Mouse (Mus musculus): Measurements from ENCODE around the gene Vtn. TPM values are rescaled to one million over a fixed set of nuclear protein-coding genes. Genes with fewer than 3 reads are reported as not detected.

Vtn gene
- polyA plus RNA-seq, 1 experiment from 2014 or later, result 675 TPM

Other genes starting within 250 kb of the Vtn start
- gene 2610507B11Rik, start 237.3 kb upstream of the Vtn start, polyA plus RNA-seq (2015; fragmentation: Nextera tagmentation; extraction: Ambion mirVana), result 24.8 and 28.4 TPM in 2 replicates
- gene BC030499, start 208.2 kb upstream of the Vtn start, polyA plus RNA-seq (2015; fragmentation: Nextera tagmentation; extraction: Ambion mirVana), result 0.22 TPM in 1 of 2 replicates, not detected in the other
- 34.8 and 35.0 TPM in 2 replicates for gene Spag5, start 197.6 kb upstream of the Vtn start, polyA plus RNA-seq (2015; fragmentation: Nextera tagmentation; extraction: Ambion mirVana)
- 10.5 and 13.3 TPM in 2 replicates for gene Aldoc, start 176.1 kb upstream of the Vtn start, polyA plus RNA-seq (2015; fragmentation: Nextera tagmentation; extraction: Ambion mirVana)
- gene Pigs, start 170.7 kb upstream of the Vtn start, polyA plus RNA-seq (2015; fragmentation: Nextera tagmentation; extraction: Ambion mirVana), result 31.1 and 33.3 TPM in 2 replicates
- 27.4 and 29.4 TPM in 2 replicates for gene Unc119, start 155.6 kb upstream of the Vtn start, polyA plus RNA-seq (2015; fragmentation: Nextera tagmentation; extraction: Ambion mirVana)
- not detected in 2 replicates for gene Foxn1, start 112.5 kb upstream of the Vtn start, polyA plus RNA-seq (2015; fragmentation: Nextera tagmentation; extraction: Ambion mirVana)
- 0.05 TPM in 1 of 2 replicates, not detected in the other for gene Slc13a2, start 76.9 kb upstream of the Vtn start, polyA plus RNA-seq (2015; fragmentation: Nextera tagmentation; extraction: Ambion mirVana)
- gene Slc46a1, start 33.4 kb upstream of the Vtn start, polyA plus RNA-seq (2015; fragmentation: Nextera tagmentation; extraction: Ambion mirVana), result 6.5 and 7.8 TPM in 2 replicates
- gene Sarm1, start 1.3 kb upstream of the Vtn start, polyA plus RNA-seq (2015; fragmentation: Nextera tagmentation; extraction: Ambion mirVana), result 0.17 and 0.20 TPM in 2 replicates
- gene Sebox, start 4.4 kb downstream of the Vtn start, polyA plus RNA-seq (2015; fragmentation: Nextera tagmentation; extraction: Ambion mirVana), result 0.25 and 0.29 TPM in 2 replicates
- gene Tmem199, start 13.1 kb downstream of the Vtn start, polyA plus RNA-seq (2015; fragmentation: Nextera tagmentation; extraction: Ambion mirVana), result 20.0 and 20.4 TPM in 2 replicates
- 61.4 and 66.3 TPM in 2 replicates for gene Poldip2, start 13.1 kb downstream of the Vtn start, polyA plus RNA-seq (2015; fragmentation: Nextera tagmentation; extraction: Ambion mirVana)
- 14.9 and 17.1 TPM in 2 replicates for gene Tnfaip1, start 37.2 kb downstream of the Vtn start, polyA plus RNA-seq (2015; fragmentation: Nextera tagmentation; extraction: Ambion mirVana)
- gene Ift20, start 37.3 kb downstream of the Vtn start, polyA plus RNA-seq (2015; fragmentation: Nextera tagmentation; extraction: Ambion mirVana), result 57.7 and 66.1 TPM in 2 replicates
- 101 and 112 TPM in 2 replicates for gene Tmem97, start 51.7 kb downstream of the Vtn start, polyA plus RNA-seq (2015; fragmentation: Nextera tagmentation; extraction: Ambion mirVana)
- 3.3 and 4.1 TPM in 2 replicates for gene Nlk, start 198.3 kb downstream of the Vtn start, polyA plus RNA-seq (2015; fragmentation: Nextera tagmentation; extraction: Ambion mirVana)

Measured in liver, embryonic 15.5 days (tissue).